Mouse (Mus musculus) layer of hippocampus, postnatal 14 days (tissue): ENCODE results near the gene Tmem35b. TPM values are rescaled to one million over a fixed set of nuclear protein-coding genes. Genes with fewer than 3 reads are reported as not detected.

ENCODE experiments used
- DNase-seq, 2 experiments: peaks; one replicate each; pipeline ENCODE4 v3.0.0; 2021 to 2022; ENCODE audit warnings: low spot score in 2 of 2, mixed read lengths in 1 of 2
- total RNA-seq, 2 experiments: library from RNA; stranded (reverse); gene quantifications; 2 replicates each; pipeline ENCODE4 v1.2.3; 2021

Gene Tmem35b
- total RNA-seq, 2 experiments from 2014 or later, result 3.1 to 3.6 TPM

GRCm38 (mm10) chr4:127167731-127168130 is 44.2 kb downstream of the Tmem35b start:
- DNase-seq, result no peak

GRCm38 (mm10) chr4:127168211-127168913 is 44.9 kb downstream of the Tmem35b start:
- DNase-seq, result peak in 1 of 2 experiments; percentile 72

- no peak for DNase-seq
Observed at GRCm38 (mm10) chr4:127168914-127169345, 45.4 kb downstream of the Tmem35b start, which contains the start of gene Dlgap3. Dlgap3 (plus strand) TSS chr4:127169204.

- DNase-seq, result no peak
Observed at GRCm38 (mm10) chr4:127169346-127170221, 46.1 kb downstream of the Tmem35b start.

- DNase-seq, result no peak
Observed at GRCm38 (mm10) chr4:127170866-127171265, 47.4 kb downstream of the Tmem35b start.

GRCm38 (mm10) chr4:127171341-127171905 is 47.9 kb downstream of the Tmem35b start:
- DNase-seq, result no peak

GRCm38 (mm10) chr4:127172119-127172518 is 48.6 kb downstream of the Tmem35b start:
- no peak for DNase-seq

- no peak for DNase-seq
Observed at GRCm38 (mm10) chr4:127172614-127173013, 49.1 kb downstream of the Tmem35b start.

GRCm38 (mm10) chr4:127173461-127173860 is 50.0 kb downstream of the Tmem35b start:
- no peak for DNase-seq

- DNase-seq, result no peak
Observed at GRCm38 (mm10) chr4:127174075-127174899, 50.8 kb downstream of the Tmem35b start.

- no peak for DNase-seq
Observed at GRCm38 (mm10) chr4:127174900-127175278, 51.4 kb downstream of the Tmem35b start.

- no peak for DNase-seq
Observed at GRCm38 (mm10) chr4:127177961-127178360, 54.5 kb downstream of the Tmem35b start.

- DNase-seq, result no peak
Observed at GRCm38 (mm10) chr4:127178671-127179070, 55.2 kb downstream of the Tmem35b start.

Other genes starting within 250 kb of the Tmem35b start
- 10 to 100 TPM; 46.0 to 49.0 TPM for gene Zmym4, start 155.6 kb upstream of the Tmem35b start, total RNA-seq
- gene Sfpq, start 102.4 kb upstream of the Tmem35b start, total RNA-seq, result 100 to 1,000 TPM; 303 to 304 TPM
- 10 to 100 TPM; 10.3 to 10.6 TPM for gene Zmym1, start 62.5 kb upstream of the Tmem35b start, total RNA-seq
- gene Zmym6, start 46.3 kb upstream of the Tmem35b start, total RNA-seq, result 10 to 100 TPM; 31.0 to 31.6 TPM
- 100 to 1,000 TPM; 283 TPM for gene Dlgap3, start 45.5 kb downstream of the Tmem35b start, total RNA-seq
- 10 to 100 TPM; 43.2 to 45.5 TPM for gene Smim12, start 120.1 kb downstream of the Tmem35b start, total RNA-seq
- 1 to 10 TPM; 7.7 to 8.6 TPM for gene Gja4, start 190.3 kb downstream of the Tmem35b start, total RNA-seq
- gene Gjb3, start 207.2 kb downstream of the Tmem35b start, total RNA-seq, result 1 to 10 TPM in 1 of 2 experiments, under 1 TPM in 1; 0.35 to 1.0 TPM
- not detected for gene Gjb4, start 230.4 kb downstream of the Tmem35b start, total RNA-seq
- not detected for gene Gjb5, start 234.5 kb downstream of the Tmem35b start, total RNA-seq